Mouse (Mus musculus) hematopoietic stem cell, adult 5-6 weeks (primary cell): ENCODE measurements around the gene Foxd1. TPM values are rescaled to one million over a fixed set of nuclear protein-coding genes. Genes with fewer than 3 reads are reported as not detected.

Experiments
- total RNA-seq: library from RNA; stranded (forward); fragments of 172-1452, 232-1000 nt; gene quantifications from 2 replicates; pipeline ENCODE4 v1.2.3, GENCODE M21; 2017

Gene Foxd1
- total RNA-seq, 1 experiment from 2014 or later = not detected

Other genes with a start within 250 kb of the Foxd1 start
- gene Arhgef28, start 147.8 kb upstream of the Foxd1 start, total RNA-seq = 8.5 and 17.9 TPM in 2 replicates
- gene Utp15, start 91.2 kb upstream of the Foxd1 start, total RNA-seq = 44.9 and 45.7 TPM in 2 replicates
- gene Ankra2, start 91.2 kb upstream of the Foxd1 start, total RNA-seq = 18.8 and 22.5 TPM in 2 replicates
- not detected in 2 replicates for gene Gm21976, start 74.4 kb upstream of the Foxd1 start, total RNA-seq
- 1,706 and 2,199 TPM in 2 replicates for gene Btf3, start 37.2 kb upstream of the Foxd1 start, total RNA-seq
- 0.63 TPM in 1 of 2 replicates, not detected in the other for gene Gm10320, start 137.8 kb downstream of the Foxd1 start, total RNA-seq